Mouse (Mus musculus) activated CD4-positive, CD25-positive, alpha-beta regulatory T cell, adult 4 months (primary cell): Measurements from ENCODE around the gene Olfr1347. TPM values are rescaled to one million over a fixed set of nuclear protein-coding genes. Genes with fewer than 3 reads are reported as not detected.
"Not testable (repeated sequence)": the region's sequence is repeated elsewhere in the genome, so short reads cannot be mapped to it uniquely, and the experiment has no call there.

Source experiments
- ATAC-seq: one replicate; pipeline ENCODE4 v1.8.0; 2017
- polyA plus RNA-seq, 2 experiments: library from polyadenylated mRNA; unstranded; fragments of 100-300 nt; shearing (Covaris generic); gene quantifications; one replicate each; pipeline ENCODE4 v1.2.1; 2017

Olfr1347 gene
- polyA plus RNA-seq: not detected

GRCm38 (mm10) chr7:6499655-6500054 lies at the start of gene Olfr1347:
Gene Olfr1347, minus strand, starts transcription at chr7:6499755.
- ATAC-seq: no peak

- ATAC-seq: no peak
Measured at GRCm38 (mm10) chr7:6526141-6526540, 26.6 kb upstream of the Olfr1347 start.

- ATAC-seq: no peak
Measured at GRCm38 (mm10) chr7:6525001-6525400, 25.4 kb upstream of the Olfr1347 start.

GRCm38 (mm10) chr7:6522850-6523249 lies 23.3 kb upstream of the Olfr1347 start, which contains the start of gene Olfr1349:
Gene Olfr1349, minus strand, starts transcription at chr7:6522950.
- ATAC-seq: no peak

- no peak for ATAC-seq
Measured at GRCm38 (mm10) chr7:6521666-6522065, 22.1 kb upstream of the Olfr1347 start.

- ATAC-seq: no peak
Measured at GRCm38 (mm10) chr7:6508648-6509047, 9.1 kb upstream of the Olfr1347 start, which contains the start of gene Olfr1348. Gene Olfr1348, minus strand, starts transcription at chr7:6508748.

GRCm38 (mm10) chr7:6486841-6487240 lies 12.7 kb downstream of the Olfr1347 start, which contains the start of gene Olfr5:
Gene Olfr5, minus strand, starts transcription at chr7:6486941.
- no peak for ATAC-seq

- ATAC-seq: not testable (repeated sequence)
Measured at GRCm38 (mm10) chr7:6477633-6478032, 21.9 kb downstream of the Olfr1347 start.

- no peak for ATAC-seq
Measured at GRCm38 (mm10) chr7:6466951-6467350, 32.6 kb downstream of the Olfr1347 start, which contains the start of gene Olfr1346. Gene Olfr1346, plus strand, starts transcription at chr7:6467101.

GRCm38 (mm10) chr7:6456399-6456798 lies 43.2 kb downstream of the Olfr1347 start:
- no peak for ATAC-seq

- ATAC-seq: no peak
Measured at GRCm38 (mm10) chr7:6455868-6456267, 43.7 kb downstream of the Olfr1347 start, which contains the start of gene Olfr1336. Gene Olfr1336, plus strand, starts transcription at chr7:6456168.

- ATAC-seq: no peak
Measured at GRCm38 (mm10) chr7:6447771-6448170, 51.8 kb downstream of the Olfr1347 start.

- ATAC-seq: no peak
Measured at GRCm38 (mm10) chr7:6441173-6441572, 58.4 kb downstream of the Olfr1347 start.

GRCm38 (mm10) chr7:6438388-6438787 lies 61.2 kb downstream of the Olfr1347 start, which contains the start of gene Olfr1344:
Gene Olfr1344, plus strand, starts transcription at chr7:6438688.
- ATAC-seq: no peak

Other genes starting within 250 kb of the Olfr1347 start
- not detected for gene Epp13, start 247.0 kb downstream of the Olfr1347 start, polyA plus RNA-seq
- gene Zfp667, start 213.2 kb downstream of the Olfr1347 start, polyA plus RNA-seq: 1 to 10 TPM; 4.1 to 4.6 TPM
- gene Zfp583, start 168.5 kb downstream of the Olfr1347 start, polyA plus RNA-seq: 1 to 10 TPM in 1 of 2 experiments, not detected in 1; 1.1 TPM
- under 1 TPM; 0.24 to 0.31 TPM for gene Gm3854, start 156.0 kb downstream of the Olfr1347 start, polyA plus RNA-seq
- gene Zfp78, start 136.5 kb downstream of the Olfr1347 start, polyA plus RNA-seq: 1 to 10 TPM; 1.8 to 2.4 TPM
- gene Zfp28, start 116.5 kb downstream of the Olfr1347 start, polyA plus RNA-seq: 1 to 10 TPM; 1.9 to 5.9 TPM
- not detected for gene Smim17, start 101.0 kb downstream of the Olfr1347 start, polyA plus RNA-seq
- gene Gm20715, start 89.5 kb downstream of the Olfr1347 start, polyA plus RNA-seq: not detected
- not detected for gene Olfr1344, start 61.1 kb downstream of the Olfr1347 start, polyA plus RNA-seq
- under 1 TPM in 1 of 2 experiments, not detected in 1; 0.11 TPM for gene Olfr1336, start 43.6 kb downstream of the Olfr1347 start, polyA plus RNA-seq
- gene Olfr1346, start 32.7 kb downstream of the Olfr1347 start, polyA plus RNA-seq: not detected
- not detected for gene Olfr5, start 12.8 kb downstream of the Olfr1347 start, polyA plus RNA-seq
- under 1 TPM in 1 of 2 experiments, not detected in 1; 0.95 TPM for gene Olfr1348, start 9.0 kb upstream of the Olfr1347 start, polyA plus RNA-seq
- not detected for gene Olfr1349, start 23.2 kb upstream of the Olfr1347 start, polyA plus RNA-seq
- gene Olfr1350, start 65.1 kb upstream of the Olfr1347 start, polyA plus RNA-seq: not detected
- not detected for gene Zim1, start 196.7 kb upstream of the Olfr1347 start, polyA plus RNA-seq
- gene Peg3, start 230.7 kb upstream of the Olfr1347 start, polyA plus RNA-seq: not detected
- not detected for gene Usp29, start 230.8 kb upstream of the Olfr1347 start, polyA plus RNA-seq